Mouse (Mus musculus) MEL (cell line): Measurements from ENCODE around the gene Gm6583. TPM values are rescaled to one million over a fixed set of nuclear protein-coding genes. Genes with fewer than 3 reads are reported as not detected.

ENCODE experiments used
- DNase-seq: peaks from one replicate; pipeline ENCODE4 v3.0.0; 2011; ENCODE audit warnings: low read depth, low spot score
- H3K27ac ChIP-seq: 2 replicates; pipeline ENCODE4 v1.5.1; 2012; ENCODE audit warnings: low read depth, mild to moderate bottlenecking, control low read depth, low read length, moderate library complexity; ENCODE audit not compliant: control insufficient read depth
- H3K27me3 ChIP-seq, 2 experiments: fragments of 150-350 bp in 1 of 2; sonication (generic) in 1 of 2; 2 replicates each; pipeline ENCODE4 v1.6.1; 2012; ENCODE audit warnings: low read length in 2 of 2, mild to moderate bottlenecking in 2 of 2, improper control_type of control experiment in 1 of 2, moderate library complexity in 1 of 2; ENCODE audit not compliant: insufficient read depth in 2 of 2, control insufficient read depth in 1 of 2
- H3K36me3 ChIP-seq, 2 experiments: 2 replicates each; pipeline ENCODE4 v1.6.1; 2012 to 2014; ENCODE audit warnings: low read length in 2 of 2, improper control_type of control experiment in 1 of 2, inconsistent platforms in 1 of 2, mild to moderate bottlenecking in 1 of 2; ENCODE audit not compliant: insufficient read depth in 2 of 2, control insufficient read depth in 1 of 2
- H3K4me1 ChIP-seq, 2 experiments: fragments of 150-350 bp in 1 of 2; sonication (generic) in 1 of 2; 2 replicates each; pipeline ENCODE4 v1.6.1; 2012; ENCODE audit warnings: low read length in 2 of 2, improper control_type of control experiment in 1 of 2, mild to moderate bottlenecking in 1 of 2; ENCODE audit not compliant: insufficient read depth in 2 of 2, control insufficient read depth in 1 of 2
- H3K4me3 ChIP-seq, 2 experiments: fragments of 150-350 bp in 1 of 2; sonication (generic) in 1 of 2; 2 replicates each; pipeline ENCODE4 v1.5.1; 2012; ENCODE audit warnings: low read depth in 2 of 2, low read length in 2 of 2, mild to moderate bottlenecking in 2 of 2, moderate library complexity in 2 of 2, control low read depth in 1 of 2, improper control_type of control experiment in 1 of 2; ENCODE audit not compliant: control insufficient read depth in 1 of 2, insufficient read depth in 1 of 2
- H3K79me2 ChIP-seq: 2 replicates; pipeline ENCODE4 v1.6.1; 2012; ENCODE audit warnings: mild to moderate bottlenecking, low read length, moderate library complexity; ENCODE audit not compliant: control insufficient read depth, poor library complexity, insufficient read depth
- H3K9ac ChIP-seq: 2 replicates; pipeline ENCODE4 v1.6.1; 2012; ENCODE audit warnings: low read depth, mild to moderate bottlenecking, control low read depth, low read length, moderate library complexity; ENCODE audit not compliant: control insufficient read depth, poor library complexity, severe bottlenecking
- H3K9me3 ChIP-seq: fragments of 150-350 bp; sonication (generic); replicated peaks from 2 replicates; pipeline ENCODE4 v1.6.1; 2012; ENCODE audit warnings: mild to moderate bottlenecking, low read length, improper control_type of control experiment, moderate library complexity; ENCODE audit not compliant: insufficient read depth
- CHD1 ChIP-seq: IDR thresholded peaks from 2 replicates; pipeline ENCODE4 v1.6.1; 2012; ENCODE audit warnings: low read depth, mild to moderate bottlenecking, inconsistent platforms, low read length, improper control_type of control experiment
- CHD2 ChIP-seq: IDR thresholded peaks from 2 replicates; pipeline ENCODE4 v1.6.1; 2011; ENCODE audit warnings: low read length, improper control_type of control experiment
- E2F4 ChIP-seq: IDR thresholded peaks from 2 replicates; pipeline ENCODE4 v1.6.1; 2011; ENCODE audit warnings: low read depth, low read length, improper control_type of control experiment, borderline replicate concordance
- ELF1 ChIP-seq: IDR thresholded peaks from 2 replicates; pipeline ENCODE4 v1.6.1; 2014; ENCODE audit warnings: low read depth, mild to moderate bottlenecking, inconsistent platforms, low read length, improper control_type of control experiment, moderate library complexity
- EP300 ChIP-seq, 2 experiments: IDR thresholded peaks; 2 replicates each; pipeline ENCODE4 v1.6.1; 2011; ENCODE audit warnings: improper control_type of control experiment in 2 of 2, low read length in 2 of 2, low read depth in 1 of 2, mild to moderate bottlenecking in 1 of 2
- ETS1 ChIP-seq: IDR thresholded peaks from 2 replicates; pipeline ENCODE4 v1.6.1; 2012; ENCODE audit warnings: low read depth, mild to moderate bottlenecking, inconsistent platforms, low read length, improper control_type of control experiment, moderate library complexity
- GABPA ChIP-seq: IDR thresholded peaks from 2 replicates; pipeline ENCODE4 v1.6.1; 2012; ENCODE audit warnings: low read depth, mild to moderate bottlenecking, inconsistent platforms, low read length, improper control_type of control experiment, moderate library complexity
- GATA1 ChIP-seq: IDR thresholded peaks from 2 replicates; pipeline ENCODE4 v1.6.1; 2011; ENCODE audit warnings: low read depth, low read length, improper control_type of control experiment
- MAFK ChIP-seq: IDR thresholded peaks from 2 replicates; pipeline ENCODE4 v1.6.1; 2011; ENCODE audit warnings: low read depth, mild to moderate bottlenecking, low read length, improper control_type of control experiment, borderline replicate concordance
- MAX ChIP-seq: IDR thresholded peaks from 2 replicates; pipeline ENCODE4 v1.6.1; 2011; ENCODE audit warnings: low read length, improper control_type of control experiment
- MEF2A ChIP-seq: IDR thresholded peaks from 2 replicates; pipeline ENCODE4 v1.6.1; 2014; ENCODE audit warnings: low read depth, mild to moderate bottlenecking, inconsistent platforms, low read length, improper control_type of control experiment; ENCODE audit not compliant: poor library complexity, insufficient replicate concordance, severe bottlenecking; ENCODE audit errors: extremely low read depth
- MYB ChIP-seq: IDR thresholded peaks from 2 replicates; pipeline ENCODE4 v1.6.1; 2011; ENCODE audit warnings: mild to moderate bottlenecking, low read depth, low read length, improper control_type of control experiment
- NRF1 ChIP-seq: IDR thresholded peaks from 2 replicates; pipeline ENCODE4 v1.6.1; 2014; ENCODE audit warnings: low read depth, mild to moderate bottlenecking, inconsistent platforms, low read length, improper control_type of control experiment, moderate library complexity; ENCODE audit not compliant: poor library complexity, insufficient read depth, severe bottlenecking
- POLR2AphosphoS2 ChIP-seq: IDR thresholded peaks from 2 replicates; pipeline ENCODE4 v1.6.1; 2011; ENCODE audit warnings: low read length, improper control_type of control experiment
- RCOR1 ChIP-seq: IDR thresholded peaks from 2 replicates; pipeline ENCODE4 v1.6.1; 2012; ENCODE audit warnings: low read depth, mild to moderate bottlenecking, inconsistent platforms, low read length, improper control_type of control experiment
- SIN3A ChIP-seq: IDR thresholded peaks from 2 replicates; pipeline ENCODE4 v1.6.1; 2012; ENCODE audit warnings: low read length, improper control_type of control experiment, inconsistent platforms
- TAL1 ChIP-seq: IDR thresholded peaks from 2 replicates; pipeline ENCODE4 v1.6.1; 2012; ENCODE audit warnings: mild to moderate bottlenecking, inconsistent platforms, low read length, moderate library complexity, mixed read lengths
- UBTF ChIP-seq: IDR thresholded peaks from 2 replicates; pipeline ENCODE4 v1.6.1; 2012; ENCODE audit warnings: low read depth, mild to moderate bottlenecking, inconsistent platforms, low read length, improper control_type of control experiment, moderate library complexity, borderline replicate concordance; ENCODE audit not compliant: insufficient read depth
- USF1 ChIP-seq: IDR thresholded peaks from 2 replicates; pipeline ENCODE4 v1.6.1; 2014; ENCODE audit warnings: low read depth, mild to moderate bottlenecking, inconsistent platforms, low read length, improper control_type of control experiment, moderate library complexity
- USF2 ChIP-seq, 2 experiments: IDR thresholded peaks; 2 replicates each; pipeline ENCODE4 v1.6.1; 2011 to 2012; ENCODE audit warnings: improper control_type of control experiment in 2 of 2, low read length in 2 of 2, borderline replicate concordance in 1 of 2, inconsistent platforms in 1 of 2, low read depth in 1 of 2, mild to moderate bottlenecking in 1 of 2; ENCODE audit not compliant: insufficient read depth in 1 of 2
- ZMIZ1 ChIP-seq: IDR thresholded peaks from 2 replicates; pipeline ENCODE4 v1.6.1; 2012; ENCODE audit warnings: low read depth, mild to moderate bottlenecking, inconsistent platforms, low read length, improper control_type of control experiment, moderate library complexity
- ZNF384 ChIP-seq: IDR thresholded peaks from 2 replicates; pipeline ENCODE4 v1.6.1; 2012; ENCODE audit warnings: low read depth, mild to moderate bottlenecking, inconsistent platforms, low read length, improper control_type of control experiment
- polyA plus RNA-seq, 2 experiments: library from polyadenylated mRNA; stranded (reverse) in 1 of 2; unstranded in 1 of 2; fragments of >175 nt in 1 of 2; fragments of >200 nt in 1 of 2; gene quantifications; 2 replicates each; pipeline versions ENCODE4 v1.2.1 to v1.2.4; 2012; ENCODE audit warnings: low replicate concordance in 2 of 2, low read depth in 1 of 2; ENCODE audit not compliant: insufficient read length in 2 of 2, insufficient read depth in 1 of 2, missing spikeins in 1 of 2
- total RNA-seq: library from RNA; depleted of rRNA; stranded (reverse); fragments of 300-350 nt; gene quantifications from 2 replicates; pipeline ENCODE4 v1.2.3, GENCODE M21; 2012

Gm6583 gene
- total and polyA plus RNA-seq, 3 experiments: 0.04 to 0.11 TPM; not detected in 1

GRCm38 (mm10) chr5:112355493-112355892 lies 340 bp downstream of the Gm6583 start:
- DNase-seq: no peak
- TF ChIP-seq USF1 (no peak), MAX (no peak), TAL1 (no peak), MYB (no peak), USF2 (IDR thresholded peaks at IDR 0.05; ENCODE audit: borderline replicate concordance in 1 of 2, insufficient read depth in 1 of 2, low read depth in 1 of 2, low read length in 2 of 2) (no peak), GATA1 (no peak), ETS1 (no peak), EP300 (IDR thresholded peaks at IDR 0.05; ENCODE audit: low read depth in 1 of 2, low read length in 2 of 2) (no peak), ZMIZ1 (no peak), NRF1 (no peak), RCOR1 (no peak), UBTF (no peak), SIN3A (no peak), E2F4 (no peak)
- Histone ChIP-seq H3K79me2 (no peaks in the 10 kb centered on the region), H3K4me1 (0 out of 4 replicates have a peak, but pooled peaks cover 0 to 5% of the 10 kb centered on the region in 2 experiments), H3K27me3 (no peaks in the 10 kb centered on the region), H3K4me3 (no peak overlapping the region), H3K9ac (no peak overlapping the region), H3K9me3 (no peaks in the 10 kb centered on the region), H3K27ac (no peak overlapping the region), H3K36me3 (peaks cover 0 to 3% of the 10 kb centered on the region in 2 experiments; a peak in 2 of 4 replicates)

DNA sequence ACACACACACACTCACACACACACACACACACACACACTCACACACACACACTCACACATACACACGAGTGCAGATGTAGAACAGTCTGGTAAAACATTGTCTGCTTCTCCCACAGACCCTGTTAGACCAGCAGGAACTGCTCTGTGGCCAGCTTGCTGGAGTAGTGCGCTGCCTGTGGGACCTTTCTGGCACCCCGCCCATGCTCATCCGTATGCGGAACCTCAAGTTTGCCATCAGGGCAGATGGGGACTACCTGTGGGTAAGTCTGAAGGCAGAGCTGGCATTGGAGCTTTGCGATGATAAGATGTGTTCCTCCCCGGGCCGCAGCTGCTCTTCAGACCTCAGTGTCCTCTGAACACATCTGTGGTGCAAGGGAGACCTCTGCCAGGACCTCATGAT lies 6.7 kb downstream of the Gm6583 start:
- peaks cover 0 to 8% of the 10 kb centered on the region in 2 experiments; a peak in 1 of 4 replicates for H3K4me1 ChIP-seq
- TF ChIP-seq POLR2AphosphoS2: no peak
- TF ChIP-seq MAFK: no peak
- no peak for TF ChIP-seq SIN3A
- TF ChIP-seq RCOR1: no peak
- TF ChIP-seq CHD1: no peak
- no peak for TF ChIP-seq ZNF384
- TF ChIP-seq MEF2A: no peak
- no peak for TF ChIP-seq GABPA
- TF ChIP-seq CHD2: no peak
- no peak for TF ChIP-seq UBTF
- no peak for TF ChIP-seq GATA1
- TF ChIP-seq ZMIZ1: no peak
- no peak for TF ChIP-seq ELF1
- no peak for TF ChIP-seq USF2 (IDR thresholded peaks at IDR 0.05; ENCODE audit: borderline replicate concordance in 1 of 2, insufficient read depth in 1 of 2, low read depth in 1 of 2, low read length in 2 of 2)
- no peaks in the 10 kb centered on the region; a peak in 1 of 4 replicates for H3K36me3 ChIP-seq
- H3K27ac ChIP-seq: no peak overlapping the region
- H3K27me3 ChIP-seq: no peaks in the 10 kb centered on the region
- peaks cover 5% of the 10 kb centered on the region; the same call in 1 of the 2 replicates for H3K79me2 ChIP-seq
- no peak overlapping the region for H3K4me3 ChIP-seq
- H3K9me3 ChIP-seq: no peaks in the 10 kb centered on the region
- no peak for DNase-seq
- H3K9ac ChIP-seq: no peak overlapping the region
